In the genomic region with DNA sequence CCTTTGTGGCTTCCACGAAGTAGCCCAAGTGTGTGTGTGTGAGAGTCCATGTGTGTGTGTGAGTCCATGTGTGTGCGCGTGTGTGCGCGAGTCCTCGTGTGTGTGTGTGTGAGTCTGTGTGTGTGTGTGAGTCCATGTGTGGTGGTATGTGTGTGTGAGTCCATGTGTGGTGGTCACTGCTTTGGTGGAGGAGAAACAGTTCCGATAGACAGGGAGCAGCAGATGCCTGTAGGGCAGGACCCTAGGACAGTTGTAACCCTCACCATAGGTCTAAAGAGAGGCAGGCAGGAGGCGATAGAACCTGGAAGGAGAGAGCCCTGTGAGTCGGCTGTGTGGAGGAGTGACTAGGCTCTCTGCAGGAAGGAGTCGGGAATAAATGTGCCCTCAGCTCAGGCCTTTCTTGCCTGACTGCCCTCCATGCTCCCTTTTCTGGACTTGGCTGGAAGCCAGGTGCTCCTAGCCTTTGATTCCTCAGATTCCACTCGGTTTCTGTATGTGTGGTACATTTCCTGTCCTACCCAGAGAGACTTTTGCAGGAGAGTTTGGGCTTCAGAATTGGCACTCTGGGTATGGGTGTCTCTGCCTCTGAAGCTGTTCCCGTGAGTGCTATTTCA, we compare ENCODE assay signal across 9 mouse cellular contexts. TPM values are rescaled to one million over a fixed set of nuclear protein-coding genes. Genes with fewer than 3 reads are reported as not detected.
DNase-seq lines count a peak whose midpoint lies in the region; ATAC-seq lines count a peak whose summit lies in the region.
"Had no signal": no experiment of that assay in that cellular context is flagged by ENCODE, and none has a peak within 500 bp of the region (broad histone marks: within the 10 kb centered on the region; RNA-seq: fewer than 3 reads in every experiment).

No protein-coding gene starts in this region.

- H3K4me1 ChIP-seq in heart, embryonic 10.5 days, result peaks cover 16% of the 10 kb centered on the region
- H3K4me1 ChIP-seq in stomach, embryonic 15.5 days, result no peaks in the 10 kb centered on the region; the same call in 1 of the 2 replicates

- peak; percentile 47 for ATAC-seq in stomach, embryonic 15.5 days (ENCODE audit: insufficient read depth, low FRiP score, low read depth)
- ATAC-seq: hindbrain, postnatal 0 days had no signal

- 79% methylated on average over 12 of the region's 12 CpGs for WGBS in heart, embryonic 10.5 days
- WGBS in stomach, embryonic 15.5 days, result 74% methylated on average over 12 of the region's 12 CpGs

- peaks cover 23% of the 10 kb centered on the region for H3K36me3 ChIP-seq in heart, embryonic 10.5 days
- no peaks in the 10 kb centered on the region for H3K36me3 ChIP-seq in stomach, embryonic 15.5 days

- no peaks in the 10 kb centered on the region for H3K9me3 ChIP-seq in heart, embryonic 10.5 days
- H3K9me3 ChIP-seq in stomach, embryonic 15.5 days, result no peaks in the 10 kb centered on the region

- no peak overlapping the region for H3K4me2 ChIP-seq in stomach, embryonic 15.5 days

- no peaks in the 10 kb centered on the region for H3K27me3 ChIP-seq in heart, embryonic 10.5 days (ENCODE audit: insufficient read depth, poor library complexity, severe bottlenecking)
- no peaks in the 10 kb centered on the region for H3K27me3 ChIP-seq in stomach, embryonic 15.5 days (replicated peaks)

- H3K4me3 ChIP-seq in heart, embryonic 10.5 days, result no peak overlapping the region
- no peak overlapping the region for H3K4me3 ChIP-seq in stomach, embryonic 15.5 days (replicated peaks)

- DNase-seq in heart, embryonic 10.5 days (ENCODE audit: low spot score), result peak; percentile 74
- DNase-seq in heart, adult 8-10 months (ENCODE audit: low spot score), result no peak
- DNase-seq in ovary, postnatal 36 days (ENCODE audit: low spot score), result peak; percentile 16
- DNase-seq in ovary, adult 18-20 months (ENCODE audit: low spot score), result no peak
- DNase-seq in kidney, adult 11 months, result peak; percentile 70
- no peak for DNase-seq in c-Kit-positive CD71-positive TER-119-positive erythroid progenitor cells, embryonic 14.5 days (ENCODE audit: low spot score)
- no peak for DNase-seq in urinary bladder, postnatal 36 days (ENCODE audit: low spot score in 2 of 2)

- H3K27ac ChIP-seq in heart, embryonic 10.5 days, result 0 out of 2 replicates have a peak overlapping the region, but pooled peaks have one; percentile 6
- 0 out of 2 replicates have a peak overlapping the region, but pooled peaks have one; percentile 1 for H3K27ac ChIP-seq in stomach, embryonic 15.5 days
- H3K27ac ChIP-seq: hindbrain, postnatal 0 days had no signal

- no peak overlapping the region for H3K9ac ChIP-seq in stomach, embryonic 15.5 days

RNA-seq across cellular contexts. Expression of gene Gpr18, which starts 5.0 kb away (rescaled TPM):
- polyA plus RNA-seq in heart, embryonic 10.5 days (2016; fragmentation: Nextera tagmentation; extraction: Ambion mirVana), result 0.34 TPM in 1 of 2 replicates, not detected in the other
- total RNA-seq in heart, adult 8-10 months (2022), result under 1 TPM in 3 of 4 experiments, not detected in 1; 0.16 to 0.23 (median 0.19) TPM
- 0.28 and 0.42 TPM in 2 replicates for polyA plus RNA-seq in stomach, embryonic 15.5 days (2015; fragmentation: Nextera tagmentation; extraction: Ambion mirVana)
- total RNA-seq: hindbrain, postnatal 0 days had no signal
- polyA plus RNA-seq: hindbrain, postnatal 0 days had no signal

RNA-seq across cellular contexts. Expression of gene Ubac2, which starts 42.2 kb away (rescaled TPM):
- polyA plus RNA-seq in heart, embryonic 10.5 days (2016; fragmentation: Nextera tagmentation; extraction: Ambion mirVana), result 63.4 and 68.7 TPM in 2 replicates
- 10 to 100 TPM; 30.4 to 31.5 (median 30.8) TPM for total RNA-seq in heart, adult 8-10 months (2022)
- polyA plus RNA-seq in stomach, embryonic 15.5 days (2015; fragmentation: Nextera tagmentation; extraction: Ambion mirVana), result 61.6 and 63.0 TPM in 2 replicates

RNA-seq across cellular contexts. Expression of gene Gpr183, which starts 44.4 kb away (rescaled TPM):
- polyA plus RNA-seq in heart, embryonic 10.5 days (2016; fragmentation: Nextera tagmentation; extraction: Ambion mirVana), result 1.6 and 2.3 TPM in 2 replicates
- total RNA-seq in heart, adult 8-10 months (2022), result 1 to 10 TPM in 3 of 4 experiments, under 1 TPM in 1; 0.87 to 1.7 (median 1.1) TPM
- polyA plus RNA-seq in stomach, embryonic 15.5 days (2015; fragmentation: Nextera tagmentation; extraction: Ambion mirVana), result 4.1 and 4.3 TPM in 2 replicates

Comparison
In these comparisons a context has a peak if more than half of its experiments do, and no peak if none do; other contexts are left out.
1. DNase-seq: peak in heart, embryonic 10.5 days (single experiment), ovary, postnatal 36 days (single experiment) and kidney, adult 11 months (single experiment); none in heart, adult 8-10 months (single experiment), ovary, adult 18-20 months (single experiment), c-Kit-positive CD71-positive TER-119-positive erythroid progenitor cells, embryonic 14.5 days (single experiment) and urinary bladder, postnatal 36 days (0 of 2).